Mouse (Mus musculus): ENCODE data around the gene Aldh3a2. TPM values are rescaled to one million over a fixed set of nuclear protein-coding genes. Genes with fewer than 3 reads are reported as not detected.

Aldh3a2 gene
- polyA plus RNA-seq, 1 experiment from 2014 or later: 28.5 TPM

Other genes with a start within 250 kb of the Aldh3a2 start
- 3.2 and 3.8 TPM in 2 replicates for gene Kcnj12, start 244.9 kb downstream of the Aldh3a2 start, polyA plus RNA-seq (2015; fragmentation: Nextera tagmentation; extraction: Ambion mirVana)
- gene Tnfrsf13b, start 140.7 kb downstream of the Aldh3a2 start, polyA plus RNA-seq (2015; fragmentation: Nextera tagmentation; extraction: Ambion mirVana): 1.2 and 3.7 TPM in 2 replicates
- 310 and 358 TPM in 2 replicates for gene Usp22, start 92.4 kb downstream of the Aldh3a2 start, polyA plus RNA-seq (2015; fragmentation: Nextera tagmentation; extraction: Ambion mirVana)
- gene Aldh3a1, start 59.9 kb downstream of the Aldh3a2 start, polyA plus RNA-seq (2015; fragmentation: Nextera tagmentation; extraction: Ambion mirVana): 0.43 and 0.46 TPM in 2 replicates
- 0.11 TPM in 1 of 2 replicates, not detected in the other for gene Slc47a2, start 75.4 kb upstream of the Aldh3a2 start, polyA plus RNA-seq (2015; fragmentation: Nextera tagmentation; extraction: Ambion mirVana)
- 0.35 and 0.47 TPM in 2 replicates for gene Slc47a1, start 110.9 kb upstream of the Aldh3a2 start, polyA plus RNA-seq (2015; fragmentation: Nextera tagmentation; extraction: Ambion mirVana)
- gene Rnf112, start 186.7 kb upstream of the Aldh3a2 start, polyA plus RNA-seq (2015; fragmentation: Nextera tagmentation; extraction: Ambion mirVana): 24.1 and 32.9 TPM in 2 replicates
- gene Mfap4, start 218.0 kb upstream of the Aldh3a2 start, polyA plus RNA-seq (2015; fragmentation: Nextera tagmentation; extraction: Ambion mirVana): 48.3 and 73.6 TPM in 2 replicates
- 65.9 and 67.7 TPM in 2 replicates for gene Mapk7, start 226.9 kb upstream of the Aldh3a2 start, polyA plus RNA-seq (2015; fragmentation: Nextera tagmentation; extraction: Ambion mirVana)
- gene B9d1, start 237.7 kb upstream of the Aldh3a2 start, polyA plus RNA-seq (2015; fragmentation: Nextera tagmentation; extraction: Ambion mirVana): 28.6 and 31.2 TPM in 2 replicates